Mouse (Mus musculus): ENCODE data around the gene Glod4. TPM values are rescaled to one million over a fixed set of nuclear protein-coding genes. Genes with fewer than 3 reads are reported as not detected.

Gene Glod4
- polyA plus RNA-seq, 1 experiment from 2014 or later = 126 TPM

Other genes with a start within 250 kb of the Glod4 start
- gene 1700016K19Rik, start 243.8 kb downstream of the Glod4 start, polyA plus RNA-seq (2015; fragmentation: Nextera tagmentation; extraction: Ambion mirVana) = 0.76 and 0.88 TPM in 2 replicates
- gene Rflnb, start 215.9 kb downstream of the Glod4 start, polyA plus RNA-seq (2015; fragmentation: Nextera tagmentation; extraction: Ambion mirVana) = 54.0 and 55.8 TPM in 2 replicates
- 36.5 and 38.5 TPM in 2 replicates for gene Vps53, start 64.1 kb downstream of the Glod4 start, polyA plus RNA-seq (2015; fragmentation: Nextera tagmentation; extraction: Ambion mirVana)
- 20.7 and 20.8 TPM in 2 replicates for gene Fam57a, start 64.1 kb downstream of the Glod4 start, polyA plus RNA-seq (2015; fragmentation: Nextera tagmentation; extraction: Ambion mirVana)
- gene Dbil5, start 26.1 kb downstream of the Glod4 start, polyA plus RNA-seq (2015; fragmentation: Nextera tagmentation; extraction: Ambion mirVana) = 0.65 TPM in 1 of 2 replicates, not detected in the other
- gene Gemin4, start 26.1 kb downstream of the Glod4 start, polyA plus RNA-seq (2015; fragmentation: Nextera tagmentation; extraction: Ambion mirVana) = 27.3 and 33.8 TPM in 2 replicates
- gene Mrm3, start within 50 bp of the Glod4 start, polyA plus RNA-seq (2015; fragmentation: Nextera tagmentation; extraction: Ambion mirVana) = 24.9 and 25.2 TPM in 2 replicates
- 76.8 and 77.6 TPM in 2 replicates for gene Nxn, start 155.4 kb upstream of the Glod4 start, polyA plus RNA-seq (2015; fragmentation: Nextera tagmentation; extraction: Ambion mirVana)
- gene Timm22, start 163.2 kb upstream of the Glod4 start, polyA plus RNA-seq (2015; fragmentation: Nextera tagmentation; extraction: Ambion mirVana) = 111 and 130 TPM in 2 replicates

All from embryonic facial prominence, embryonic 13.5 days (tissue).